Mouse (Mus musculus): Measurements from ENCODE around the gene Sergef. TPM values are rescaled to one million over a fixed set of nuclear protein-coding genes. Genes with fewer than 3 reads are reported as not detected.
A peak's percentile ranks its signal among the peaks of the same experiment; 100 is the strongest.
"Not testable (repeated sequence)": the region's sequence is repeated elsewhere in the genome, so short reads cannot be mapped to it uniquely, and the experiment has no call there.

The Sergef gene
- total and polyA plus RNA-seq, 3 experiments = 10.9 to 36.2 (median 13.0) TPM

DNA sequence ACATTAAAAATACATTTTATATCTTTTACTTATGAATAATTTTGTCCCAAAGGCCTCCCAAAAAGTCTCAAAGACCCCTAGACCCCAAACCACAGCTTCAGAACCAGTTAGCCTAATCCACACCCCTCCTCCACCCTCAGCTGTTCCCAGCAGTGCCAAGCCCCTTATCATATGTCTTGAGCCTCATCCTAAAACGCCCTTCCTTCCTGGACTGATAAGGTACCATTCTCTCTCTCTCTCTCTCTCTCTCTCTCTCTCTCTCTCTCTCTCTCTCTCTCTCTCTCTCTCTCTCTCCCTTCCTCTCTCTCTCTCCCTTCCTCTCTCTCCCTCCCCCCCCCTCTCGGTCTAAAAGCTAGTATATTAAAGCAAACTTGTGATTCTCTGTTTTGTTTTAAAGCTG is 12.7 kb upstream of the Sergef start:
- no peak for TF ChIP-seq CTCF (IDR thresholded peaks at IDR 0.05; ENCODE audit: low read depth, low read length)
- no peak for TF ChIP-seq GATA1 (IDR thresholded peaks at IDR 0.05; ENCODE audit: borderline replicate concordance, low read length)
- TF ChIP-seq GATA2 (IDR thresholded peaks at IDR 0.05; ENCODE audit: borderline replicate concordance, low read depth, low read length) = no peak
- TF ChIP-seq POLR2AphosphoS5 (IDR thresholded peaks at IDR 0.05; ENCODE audit: insufficient replicate concordance, low read depth, low read length) = no peak
- peaks cover 33% of the 10 kb centered on the region for H3K4me1 ChIP-seq (ENCODE audit: insufficient read depth, low read depth, low read length)
- DNase-seq (ENCODE audit: low spot score) (no peak), ATAC-seq (ENCODE audit: extremely low read depth, insufficient number of reproducible peaks, low FRiP score, poor library complexity, severe bottlenecking) (no peak)
- no peaks in the 10 kb centered on the region for H3K27me3 ChIP-seq (ENCODE audit: insufficient read depth, low read length)
- H3K9me3 ChIP-seq (replicated peaks) = no peaks in the 10 kb centered on the region
- H3K4me3 ChIP-seq (ENCODE audit: low read depth, low read length) = no peak overlapping the region
- peaks cover 46% of the 10 kb centered on the region for H3K36me3 ChIP-seq (replicated peaks)

DNA sequence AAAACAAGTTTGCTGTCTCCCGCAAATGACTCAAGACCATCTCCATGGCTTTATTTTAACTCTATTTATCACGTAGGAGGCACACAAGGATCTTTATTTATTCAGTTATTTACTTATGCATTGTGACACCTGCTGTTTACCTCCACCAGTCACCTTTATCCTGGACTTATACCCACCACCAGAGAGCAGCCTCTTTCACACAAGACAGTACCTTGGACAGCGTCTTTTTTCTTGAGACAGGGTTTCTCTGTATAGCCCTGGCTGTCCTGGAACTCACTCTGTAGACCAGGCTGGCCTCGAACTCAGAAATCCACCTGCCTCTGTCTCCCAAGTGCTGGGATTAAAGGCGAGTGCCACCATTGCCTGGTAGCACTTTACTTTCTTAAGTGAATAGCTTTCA is 10.6 kb upstream of the Sergef start:
- H3K36me3 ChIP-seq (replicated peaks) = peaks cover 45% of the 10 kb centered on the region
- ATAC-seq (ENCODE audit: extremely low read depth, insufficient number of reproducible peaks, low FRiP score, poor library complexity, severe bottlenecking); H3K27me3 ChIP-seq (ENCODE audit: insufficient read depth, low read length); DNase-seq (ENCODE audit: low spot score); H3K4me3 ChIP-seq (ENCODE audit: low read depth, low read length); H3K9me3 ChIP-seq (replicated peaks): not testable (repeated sequence)
- peaks cover 44% of the 10 kb centered on the region for H3K4me1 ChIP-seq (ENCODE audit: insufficient read depth, low read depth, low read length)

DNA sequence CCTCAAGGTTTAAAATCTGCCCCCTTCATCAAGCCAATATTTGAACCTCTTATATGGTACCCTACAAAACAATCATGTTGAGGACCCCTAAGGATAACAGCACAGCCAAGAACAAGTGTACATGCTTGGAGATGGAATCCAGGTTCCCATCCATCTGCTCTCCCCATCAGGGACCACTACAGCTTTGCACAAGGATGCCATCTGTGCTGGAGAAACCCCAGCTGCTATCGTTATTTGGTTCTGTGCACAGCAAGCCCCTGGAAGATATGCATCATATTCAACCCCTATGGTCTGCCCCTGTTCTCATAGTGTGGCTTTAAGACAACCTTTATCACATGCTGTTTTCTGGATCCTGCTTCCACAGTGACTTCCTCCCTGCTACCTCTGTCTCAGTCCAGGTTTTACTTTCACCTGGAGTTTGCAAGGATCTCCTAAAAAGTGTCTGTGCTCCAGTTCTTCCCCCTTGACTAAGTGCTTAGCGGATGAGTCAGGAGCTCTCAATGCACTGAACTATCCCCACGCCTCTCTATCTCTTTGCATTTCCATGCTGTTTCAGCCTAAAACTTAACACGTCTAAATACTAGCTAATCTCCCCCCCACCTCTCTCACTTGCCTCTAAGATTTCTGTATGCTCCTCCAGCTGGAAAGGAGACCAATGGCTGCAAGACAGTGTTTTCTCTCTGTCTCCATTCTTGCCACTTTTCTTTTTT is 9.0 kb upstream of the Sergef start:
- Histone ChIP-seq H3K36me3 (replicated peaks) (peaks cover 33% of the 10 kb centered on the region), H3K4me1 (ENCODE audit: insufficient read depth, low read depth, low read length) (peaks cover 45% of the 10 kb centered on the region), H3K9me3 (replicated peaks) (no peaks in the 10 kb centered on the region), H3K27me3 (ENCODE audit: insufficient read depth, low read length) (no peaks in the 10 kb centered on the region), H3K4me3 (ENCODE audit: low read depth, low read length) (no peak overlapping the region)
- DNase-seq (ENCODE audit: low spot score) (no peak), ATAC-seq (ENCODE audit: extremely low read depth, insufficient number of reproducible peaks, low FRiP score, poor library complexity, severe bottlenecking) (no peak)
- TF ChIP-seq GATA2 (IDR thresholded peaks at IDR 0.05; ENCODE audit: borderline replicate concordance, low read depth, low read length) (no peak), CTCF (IDR thresholded peaks at IDR 0.05; ENCODE audit: low read depth, low read length) (no peak), TAL1 (conservative IDR thresholded peaks at IDR 0.05; ENCODE audit: low read depth, low read length) (no peak), GATA1 (IDR thresholded peaks at IDR 0.05; ENCODE audit: borderline replicate concordance, low read length) (no peak), POLR2AphosphoS5 (IDR thresholded peaks at IDR 0.05; ENCODE audit: insufficient replicate concordance, low read depth, low read length) (no peak)

DNA sequence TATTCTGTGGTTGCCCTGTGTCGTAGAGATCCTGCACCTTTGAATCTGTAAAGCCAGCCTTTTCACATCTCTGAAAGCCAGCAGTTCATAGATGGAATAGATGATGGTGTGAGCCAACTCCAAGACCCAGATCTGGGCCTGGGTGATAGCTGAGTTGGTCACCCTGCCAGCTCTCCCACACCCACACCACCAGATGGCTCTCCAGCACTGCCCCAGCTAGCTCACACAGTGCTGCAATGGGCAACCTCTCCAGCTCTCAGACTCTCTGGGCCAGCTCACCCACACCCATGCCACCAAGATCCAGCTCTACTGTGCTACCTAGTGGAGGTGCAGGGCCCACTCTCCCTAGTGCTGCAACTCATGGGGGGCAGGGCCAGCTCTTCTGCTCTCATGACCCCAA is 3.6 kb upstream of the Sergef start:
- DNase-seq (ENCODE audit: low spot score) = no peak
- Histone ChIP-seq H3K9me3 (replicated peaks) (no peaks in the 10 kb centered on the region), H3K27me3 (ENCODE audit: insufficient read depth, low read length) (no peaks in the 10 kb centered on the region), H3K4me1 (ENCODE audit: insufficient read depth, low read depth, low read length) (peaks cover 61% of the 10 kb centered on the region), H3K36me3 (replicated peaks) (peaks cover 17% of the 10 kb centered on the region), H3K4me3 (ENCODE audit: low read depth, low read length) (no peak overlapping the region)
- TF ChIP-seq POLR2AphosphoS5 (IDR thresholded peaks at IDR 0.05; ENCODE audit: insufficient replicate concordance, low read depth, low read length) = no peak
- no peak for TF ChIP-seq GATA2 (IDR thresholded peaks at IDR 0.05; ENCODE audit: borderline replicate concordance, low read depth, low read length)
- TF ChIP-seq GATA1 (IDR thresholded peaks at IDR 0.05; ENCODE audit: borderline replicate concordance, low read length) = no peak
- no peak for TF ChIP-seq TAL1 (conservative IDR thresholded peaks at IDR 0.05; ENCODE audit: low read depth, low read length)
- TF ChIP-seq CTCF (IDR thresholded peaks at IDR 0.05; ENCODE audit: low read depth, low read length) = 0 out of 2 replicates have a peak, but pooled peaks have one; percentile 4
- peak; percentile 52 for ATAC-seq (ENCODE audit: extremely low read depth, insufficient number of reproducible peaks, low FRiP score, poor library complexity, severe bottlenecking)

DNA sequence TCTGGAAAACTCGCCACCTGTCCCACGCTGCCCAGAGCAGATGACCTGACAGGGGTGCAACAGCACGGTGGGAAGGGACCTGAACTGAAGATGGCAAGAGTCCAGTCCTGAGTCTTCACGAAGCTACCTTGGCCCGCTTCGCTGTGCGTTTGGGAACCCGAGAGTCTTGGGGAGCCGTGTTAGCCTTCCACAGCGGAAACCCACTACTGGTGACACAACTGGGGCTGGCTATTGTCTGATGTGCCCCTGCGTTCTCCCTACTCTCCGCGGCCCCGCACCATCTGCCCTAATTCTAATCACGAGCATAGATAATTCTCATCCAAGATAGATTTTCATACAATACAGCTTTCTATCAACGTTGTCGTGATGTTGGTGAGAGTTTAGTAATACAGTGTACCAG is 455 bp upstream of the Sergef start:
- DNase-seq (ENCODE audit: low spot score) (no peak), ATAC-seq (ENCODE audit: extremely low read depth, insufficient number of reproducible peaks, low FRiP score, poor library complexity, severe bottlenecking) (no peak)
- peaks cover 61% of the 10 kb centered on the region for H3K4me1 ChIP-seq (ENCODE audit: insufficient read depth, low read depth, low read length)
- no peaks in the 10 kb centered on the region for H3K27me3 ChIP-seq (ENCODE audit: insufficient read depth, low read length)
- no peak for TF ChIP-seq GATA1 (IDR thresholded peaks at IDR 0.05; ENCODE audit: borderline replicate concordance, low read length)
- TF ChIP-seq CTCF (IDR thresholded peaks at IDR 0.05; ENCODE audit: low read depth, low read length) = no peak
- no peak for TF ChIP-seq TAL1 (conservative IDR thresholded peaks at IDR 0.05; ENCODE audit: low read depth, low read length)
- TF ChIP-seq POLR2AphosphoS5 (IDR thresholded peaks at IDR 0.05; ENCODE audit: insufficient replicate concordance, low read depth, low read length) = no peak
- no peak for TF ChIP-seq GATA2 (IDR thresholded peaks at IDR 0.05; ENCODE audit: borderline replicate concordance, low read depth, low read length)
- H3K4me3 ChIP-seq (ENCODE audit: low read depth, low read length) = peak overlapping the region; percentile 83
- no peaks in the 10 kb centered on the region for H3K9me3 ChIP-seq (replicated peaks)
- H3K36me3 ChIP-seq (replicated peaks) = peaks cover 27% of the 10 kb centered on the region

DNA sequence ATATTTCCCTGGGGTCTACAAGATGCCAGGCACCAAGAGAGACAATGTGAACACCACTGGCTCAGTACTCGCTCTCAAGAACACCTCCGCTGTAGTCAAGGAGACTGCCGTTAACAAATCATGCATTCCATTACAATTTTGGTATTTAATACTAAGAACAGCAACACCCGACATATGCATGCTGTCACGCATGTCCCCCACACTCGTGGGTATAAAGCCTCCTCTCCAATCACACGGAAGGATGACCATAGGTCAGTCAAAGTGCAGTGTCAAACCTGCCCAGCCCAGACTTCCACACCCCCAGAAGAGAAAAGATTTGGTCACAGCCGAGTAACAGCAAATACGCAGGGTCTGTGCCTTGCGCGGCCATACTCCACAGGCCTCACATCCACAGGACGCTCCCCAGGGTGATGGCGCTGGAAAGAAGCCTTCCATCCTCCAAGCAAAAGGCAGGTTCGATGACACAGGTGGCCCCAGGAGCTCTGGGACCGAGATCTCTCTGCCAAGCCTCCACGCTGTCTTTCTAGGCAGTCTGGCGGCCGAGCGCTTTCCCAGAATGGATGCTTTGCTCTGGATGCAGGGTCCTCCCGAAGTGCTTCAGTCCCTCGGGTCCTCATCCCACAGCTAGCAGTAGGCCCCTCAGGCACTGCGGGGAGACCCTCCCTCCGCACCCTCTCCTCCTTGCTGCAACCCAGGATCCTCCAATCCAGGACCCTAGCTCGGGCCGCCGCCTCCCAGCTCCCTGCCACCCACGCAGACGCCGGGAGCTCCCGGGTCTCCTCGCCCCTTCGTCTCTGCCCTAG is 517 bp downstream of the Sergef start:
- DNase-seq (ENCODE audit: low spot score) = no peak
- H3K4me3 ChIP-seq (ENCODE audit: low read depth, low read length) = peak overlapping the region; percentile 83
- H3K36me3 ChIP-seq (replicated peaks) = peaks cover 35% of the 10 kb centered on the region
- no peak for ATAC-seq (ENCODE audit: extremely low read depth, insufficient number of reproducible peaks, low FRiP score, poor library complexity, severe bottlenecking)
- peaks cover 61% of the 10 kb centered on the region for H3K4me1 ChIP-seq (ENCODE audit: insufficient read depth, low read depth, low read length)
- TF ChIP-seq GATA2 (IDR thresholded peaks at IDR 0.05; ENCODE audit: borderline replicate concordance, low read depth, low read length) = no peak
- TF ChIP-seq TAL1 (conservative IDR thresholded peaks at IDR 0.05; ENCODE audit: low read depth, low read length) = no peak
- TF ChIP-seq POLR2AphosphoS5 (IDR thresholded peaks at IDR 0.05; ENCODE audit: insufficient replicate concordance, low read depth, low read length) = no peak
- no peak for TF ChIP-seq GATA1 (IDR thresholded peaks at IDR 0.05; ENCODE audit: borderline replicate concordance, low read length)
- TF ChIP-seq CTCF (IDR thresholded peaks at IDR 0.05; ENCODE audit: low read depth, low read length) = no peak
- H3K9me3 ChIP-seq (replicated peaks) = no peaks in the 10 kb centered on the region
- no peaks in the 10 kb centered on the region for H3K27me3 ChIP-seq (ENCODE audit: insufficient read depth, low read length)

Data from G1E (cell line).